Mouse (Mus musculus) adrenal gland, postnatal 10 days (tissue): Measurements from ENCODE around the gene Zcchc24. TPM values are rescaled to one million over a fixed set of nuclear protein-coding genes. Genes with fewer than 3 reads are reported as not detected.

ENCODE experiments used
- DNase-seq: peaks from one replicate; pipeline ENCODE4 v3.0.0; 2021; ENCODE audit warnings: mixed read lengths
- total RNA-seq, 2 experiments: library from RNA; stranded (reverse); gene quantifications; 2 replicates each; pipeline ENCODE4 v1.2.3; 2021

Zcchc24 gene
- total RNA-seq, 2 experiments from 2014 or later = 40.5 to 42.0 TPM

DNA sequence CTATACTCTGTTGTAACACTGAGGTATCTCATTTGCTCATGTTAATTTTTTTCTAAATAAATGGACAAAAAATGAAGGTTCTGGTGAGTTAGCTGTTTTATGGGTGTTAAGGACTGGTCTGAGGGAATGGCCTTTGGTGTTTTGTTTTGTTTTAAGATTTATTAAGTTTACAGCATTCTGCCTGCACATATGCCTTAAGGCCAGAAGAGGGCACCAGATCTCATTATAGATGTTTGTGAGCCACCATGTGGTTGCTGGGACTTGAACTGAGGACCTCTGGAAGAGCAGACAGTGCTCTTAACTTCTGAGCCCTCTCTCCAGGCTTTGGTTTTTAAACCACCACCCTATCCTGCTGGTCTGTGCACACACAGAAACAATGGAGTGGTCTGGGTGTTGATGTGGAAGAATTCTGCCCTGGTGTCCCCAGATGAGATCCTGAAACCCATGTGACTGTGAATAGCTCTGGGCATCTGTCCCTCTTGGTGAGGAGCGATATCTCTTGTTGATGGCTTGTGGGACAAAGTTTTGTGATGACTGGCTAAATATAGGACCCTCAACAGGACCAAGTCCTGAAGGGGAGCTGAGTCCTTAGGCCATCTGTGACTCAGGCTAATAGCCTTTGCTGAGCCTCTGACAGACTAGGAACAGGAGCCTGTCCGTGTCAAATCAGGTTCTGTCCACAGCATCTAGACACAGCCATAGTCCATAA lies 102.0 kb downstream of the Zcchc24 start:
- DNase-seq = no peak

GRCm38 (mm10) chr14:25665314-25665970 lies 103.4 kb downstream of the Zcchc24 start:
- no peak for DNase-seq

DNA sequence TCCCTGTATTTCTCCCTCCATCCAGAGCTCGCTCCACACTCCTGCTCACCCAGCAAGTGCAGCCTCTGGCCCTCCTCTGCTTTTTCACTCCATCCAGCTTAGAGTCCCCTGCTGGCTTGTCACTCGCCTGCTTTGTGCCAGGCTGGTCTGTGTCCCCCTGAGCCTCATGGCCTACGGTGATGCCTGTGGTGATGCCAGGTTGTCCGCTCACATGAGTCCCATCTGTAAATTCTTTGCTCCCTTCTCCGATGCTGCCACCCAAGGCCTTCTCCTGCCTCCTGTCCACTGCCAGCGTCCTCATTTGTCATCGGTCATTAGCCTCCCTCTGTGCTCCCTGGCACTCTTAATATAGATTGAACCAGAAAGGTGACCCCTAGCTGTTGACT lies 104.5 kb downstream of the Zcchc24 start:
- DNase-seq = no peak

- no peak for DNase-seq
These were observed 105.1 kb downstream of the Zcchc24 start for GRCm38 (mm10) chr14:25663649-25664309.

Other genes with a start within 250 kb of the Zcchc24 start
- 10 to 100 TPM; 47.9 to 66.6 TPM for gene Ppif, start 74.9 kb downstream of the Zcchc24 start, total RNA-seq
- 10 to 100 TPM; 48.8 to 56.2 TPM for gene Anxa11, start 73.1 kb upstream of the Zcchc24 start, total RNA-seq
- 1 to 10 TPM; 2.6 to 5.2 TPM for gene Plac9a, start 134.1 kb upstream of the Zcchc24 start, total RNA-seq
- 1 to 10 TPM; 4.0 to 5.6 TPM for gene Tmem254a, start 158.6 kb upstream of the Zcchc24 start, total RNA-seq
- gene Cphx1, start 169.3 kb upstream of the Zcchc24 start, total RNA-seq = not detected
- gene Duxbl1, start 209.5 kb upstream of the Zcchc24 start, total RNA-seq = 1 to 10 TPM in 1 of 2 experiments, under 1 TPM in 1; 0.21 to 1.5 TPM